Mouse (Mus musculus) urinary bladder, adult 2 months (tissue): Measurements from ENCODE around the gene Coch. TPM values are rescaled to one million over a fixed set of nuclear protein-coding genes. Genes with fewer than 3 reads are reported as not detected.
"Not testable (repeated sequence)": the region's sequence is repeated elsewhere in the genome, so short reads cannot be mapped to it uniquely, and the experiment has no call there.

Experiments
- DNase-seq: peaks from one replicate; pipeline ENCODE4 v3.0.0; 2022; ENCODE audit warnings: low spot score
- polyA plus RNA-seq: library from polyadenylated mRNA; depleted of rRNA; stranded (reverse); fragments of >200 nt; gene quantifications from 2 replicates; pipeline ENCODE4 v1.2.3, GENCODE M21; 2012; rRNA removed

The Coch gene
- polyA plus RNA-seq = 0.80 and 0.98 TPM in 2 replicates

- no peak for DNase-seq
These were observed at the start of gene Coch for GRCm38 (mm10) chr12:51593229-51594029. Gene Coch (plus strand): TSS chr12:51593341.

GRCm38 (mm10) chr12:51543402-51543960 lies 49.7 kb upstream of the Coch start:
- no peak for DNase-seq

- DNase-seq = no peak
These were observed 38.1 kb upstream of the Coch start for GRCm38 (mm10) chr12:51555041-51555440.

- DNase-seq = no peak
These were observed 31.7 kb upstream of the Coch start for GRCm38 (mm10) chr12:51561416-51561815.

GRCm38 (mm10) chr12:51567225-51567624 lies 25.9 kb upstream of the Coch start:
- no peak for DNase-seq

- DNase-seq = no peak
These were observed 23.7 kb upstream of the Coch start for GRCm38 (mm10) chr12:51569472-51569871.

- DNase-seq = no peak
These were observed 23.2 kb upstream of the Coch start for GRCm38 (mm10) chr12:51569944-51570343.

GRCm38 (mm10) chr12:51572651-51573050 lies 20.5 kb upstream of the Coch start:
- no peak for DNase-seq

GRCm38 (mm10) chr12:51577816-51578215 lies 15.3 kb upstream of the Coch start:
- DNase-seq = not testable (repeated sequence)

- DNase-seq = no peak
These were observed 3.9 kb upstream of the Coch start for GRCm38 (mm10) chr12:51589263-51589662.

GRCm38 (mm10) chr12:51591921-51592320 lies 1.2 kb upstream of the Coch start:
- no peak for DNase-seq

- no peak for DNase-seq
These were observed 283 bp upstream of the Coch start for GRCm38 (mm10) chr12:51592888-51593228.

- no peak for DNase-seq
These were observed 909 bp downstream of the Coch start for GRCm38 (mm10) chr12:51594030-51594470.

GRCm38 (mm10) chr12:51603306-51603705 lies 10.2 kb downstream of the Coch start:
- no peak for DNase-seq

GRCm38 (mm10) chr12:51606138-51606537 lies 13.0 kb downstream of the Coch start:
- DNase-seq = no peak

- DNase-seq = no peak
These were observed 19.2 kb downstream of the Coch start for GRCm38 (mm10) chr12:51612361-51612760.

GRCm38 (mm10) chr12:51620572-51620971 lies 27.4 kb downstream of the Coch start:
- DNase-seq = no peak

GRCm38 (mm10) chr12:51621161-51621560 lies 28.0 kb downstream of the Coch start:
- no peak for DNase-seq

GRCm38 (mm10) chr12:51622670-51623365 lies 29.7 kb downstream of the Coch start:
- DNase-seq = no peak

- DNase-seq = no peak
These were observed 30.2 kb downstream of the Coch start for GRCm38 (mm10) chr12:51623366-51623694.

GRCm38 (mm10) chr12:51633481-51633880 lies 40.3 kb downstream of the Coch start:
- DNase-seq = no peak

- DNase-seq = no peak
These were observed 43.1 kb downstream of the Coch start for GRCm38 (mm10) chr12:51636260-51636659.
